Mouse (Mus musculus) limb, embryonic 13.5 days (tissue): ENCODE measurements around the gene Plch2. TPM values are rescaled to one million over a fixed set of nuclear protein-coding genes. Genes with fewer than 3 reads are reported as not detected.

Experiments used
- ATAC-seq: fragments of 200-750 bp; cut with Nextera tagmentation; 2 replicates; pipeline ENCODE4 v1.8.0; 2017; ENCODE audit warnings: low read depth, moderate number of reproducible peaks, moderate TSS enrichment; ENCODE audit not compliant: low FRiP score
- H3K27ac ChIP-seq: fragments of 300-500 bp; sonication (generic); 2 replicates; pipeline ENCODE4 v1.5.1; 2015; ENCODE audit warnings: inconsistent platforms, mild to moderate bottlenecking, moderate library complexity
- H3K27me3 ChIP-seq: fragments of 300-500 bp; sonication (generic); 2 replicates; pipeline ENCODE4 v1.6.1; 2015; ENCODE audit warnings: mild to moderate bottlenecking, inconsistent platforms
- H3K36me3 ChIP-seq: fragments of 300-500 bp; sonication (generic); 2 replicates; pipeline ENCODE4 v1.6.1; 2015; ENCODE audit warnings: inconsistent platforms, mild to moderate bottlenecking, moderate library complexity
- H3K4me1 ChIP-seq: fragments of 300-500 bp; sonication (generic); 2 replicates; pipeline ENCODE4 v1.6.1; 2015; ENCODE audit warnings: inconsistent platforms
- H3K4me2 ChIP-seq: fragments of 300-500 bp; sonication (generic); replicated peaks from 2 replicates; pipeline ENCODE4 v1.6.1; 2015; ENCODE audit warnings: inconsistent platforms, mild to moderate bottlenecking, moderate library complexity
- H3K4me3 ChIP-seq: fragments of 300-500 bp; sonication (generic); 2 replicates; pipeline ENCODE4 v1.5.1; 2015; ENCODE audit warnings: moderate library complexity, mild to moderate bottlenecking, inconsistent platforms
- H3K9ac ChIP-seq: fragments of 300-500 bp; sonication (generic); 2 replicates; pipeline ENCODE4 v1.6.1; 2015; ENCODE audit warnings: mild to moderate bottlenecking, inconsistent platforms
- H3K9me3 ChIP-seq: fragments of 300-500 bp; sonication (generic); 2 replicates; pipeline ENCODE4 v1.6.1; 2016; ENCODE audit warnings: inconsistent platforms
- WGBS: fragments of 180-500 bp; shearing (Covaris S2); methylation state at CpG from one replicate; pipeline ENCODE4 v1.1.7; 2015; 5-methylcytosine and 5-hydroxymethylcytosine counted together
- polyA plus RNA-seq: library from polyadenylated mRNA; unstranded; fragments of >200 nt; fragmentation: Nextera tagmentation; extraction: Ambion mirVana; gene quantifications from 2 replicates; pipeline ENCODE4 v1.2.1, GENCODE M21; 2015

Gene Plch2
- polyA plus RNA-seq, 1 experiment from 2014 or later = 4.1 TPM

DNA sequence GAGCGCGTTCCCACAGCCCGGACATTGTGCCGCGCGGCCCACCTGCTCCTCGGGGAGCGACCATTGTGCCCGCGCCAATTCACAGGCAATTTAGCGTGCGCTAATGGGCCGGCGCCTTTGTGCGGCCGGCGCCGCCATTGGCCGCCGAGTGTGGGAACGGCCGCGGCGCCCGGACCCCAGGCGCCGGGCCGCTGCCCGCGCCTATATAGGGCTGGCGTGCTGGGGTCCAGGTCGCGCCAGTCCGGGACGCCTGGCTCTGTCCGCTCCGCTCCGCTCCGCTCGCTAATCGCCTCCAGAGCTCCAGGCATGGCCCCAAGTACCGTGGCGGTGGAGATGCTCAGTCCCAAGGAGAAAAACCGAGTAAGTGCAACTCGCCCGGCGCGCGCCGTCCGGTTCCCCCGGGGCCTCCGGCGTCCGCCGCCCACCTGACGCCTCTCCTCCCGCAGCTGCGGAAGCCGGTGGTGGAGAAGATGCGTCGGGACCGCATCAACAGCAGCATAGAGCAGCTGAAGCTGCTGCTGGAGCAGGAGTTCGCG lies 95.8 kb downstream of the Plch2 start, which contains the start of gene Hes5:
Hes5 (plus strand) TSS at position 234 of the 536 bp plus-strand sequence.
- H3K36me3 ChIP-seq = no peaks in the 10 kb centered on the region
- H3K9me3 ChIP-seq = no peaks in the 10 kb centered on the region
- H3K4me3 ChIP-seq = peak within 1 kb of the TSS; percentile 47
- peak within 1 kb of the TSS; percentile 82 for H3K4me2 ChIP-seq
- H3K4me1 ChIP-seq = peaks cover 68% of the 10 kb centered on the region
- H3K27ac ChIP-seq = no peak within 1 kb of the TSS
- WGBS = under 1% methylated on average over 65 of the region's 65 CpGs
- ATAC-seq = no peak
- peak within 1 kb of the TSS; percentile 62 for H3K9ac ChIP-seq
- H3K27me3 ChIP-seq = peaks cover 75% of the 10 kb centered on the region

DNA sequence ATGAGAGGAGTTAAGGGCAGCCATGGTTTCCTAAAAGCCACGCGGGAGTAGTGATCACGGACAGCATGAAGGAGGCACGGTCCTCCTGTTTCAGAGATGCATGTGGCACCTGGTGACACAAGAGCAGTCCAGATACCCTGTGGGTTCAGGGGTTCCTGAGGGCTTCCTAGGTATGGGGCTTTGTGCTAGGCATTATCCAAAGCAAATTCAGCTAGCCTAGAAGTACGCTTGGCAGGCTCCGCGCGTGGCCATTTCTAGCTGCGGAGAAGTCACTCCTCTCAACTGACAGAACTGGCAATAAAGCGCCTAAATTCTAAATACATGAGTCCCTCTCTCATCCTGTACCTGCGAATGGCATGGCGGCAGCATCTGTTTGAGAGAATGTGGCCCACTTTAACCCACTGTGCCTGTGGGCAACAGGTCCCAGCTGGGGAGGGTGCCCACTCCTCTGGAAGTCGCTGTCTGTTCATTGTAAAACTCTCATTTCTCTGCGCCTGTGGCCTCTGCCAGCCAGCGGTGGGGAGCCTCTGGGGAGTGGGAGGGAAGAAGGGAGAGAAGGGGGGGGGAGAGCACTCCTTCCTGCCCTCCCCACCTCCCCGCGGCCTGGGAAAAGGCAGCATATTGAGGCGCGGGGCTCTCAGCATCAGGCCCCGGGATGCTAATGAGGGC lies 96.4 kb downstream of the Plch2 start:
- peaks cover 78% of the 10 kb centered on the region for H3K27me3 ChIP-seq
- WGBS = 25% methylated on average over 20 of the region's 20 CpGs
- no peak overlapping the region; the same call in 1 of the 2 replicates for H3K9ac ChIP-seq
- H3K4me2 ChIP-seq = peak overlapping the region; percentile 82
- no peaks in the 10 kb centered on the region for H3K36me3 ChIP-seq
- no peak for ATAC-seq
- no peaks in the 10 kb centered on the region for H3K9me3 ChIP-seq
- peak overlapping the region; percentile 47 for H3K4me3 ChIP-seq
- no peak overlapping the region for H3K27ac ChIP-seq
- peaks cover 61% of the 10 kb centered on the region for H3K4me1 ChIP-seq

DNA sequence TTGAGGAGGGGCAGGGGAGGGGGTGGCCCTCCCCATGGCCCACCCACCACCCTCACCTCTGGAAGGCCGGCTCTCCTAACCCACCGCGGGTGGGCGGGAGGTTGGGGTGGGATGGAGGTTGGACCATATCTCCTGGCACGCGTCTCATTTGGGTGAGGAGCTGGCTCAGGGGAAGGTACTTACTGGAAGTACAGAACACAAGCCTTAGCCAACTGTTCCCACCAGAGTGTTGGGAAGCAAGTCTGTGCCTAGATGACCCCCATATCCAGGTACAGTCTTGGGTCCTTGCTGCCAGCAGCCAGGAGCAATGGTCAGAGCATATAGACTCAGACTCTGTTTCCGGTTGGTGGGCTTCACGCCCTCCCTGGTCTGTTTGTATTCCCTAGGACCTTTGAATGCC lies 98.0 kb downstream of the Plch2 start:
- Histone ChIP-seq H3K9me3 (no peaks in the 10 kb centered on the region), H3K27me3 (peaks cover 94% of the 10 kb centered on the region), H3K27ac (no peak overlapping the region), H3K4me2 (peak overlapping the region; percentile 54), H3K4me3 (peak overlapping the region; percentile 20; the same call in 1 of the 2 replicates), H3K4me1 (peaks cover 57% of the 10 kb centered on the region), H3K9ac (no peak overlapping the region), H3K36me3 (no peaks in the 10 kb centered on the region)
- 18% methylated on average over 8 of the region's 8 CpGs for WGBS
- ATAC-seq = no peak

DNA sequence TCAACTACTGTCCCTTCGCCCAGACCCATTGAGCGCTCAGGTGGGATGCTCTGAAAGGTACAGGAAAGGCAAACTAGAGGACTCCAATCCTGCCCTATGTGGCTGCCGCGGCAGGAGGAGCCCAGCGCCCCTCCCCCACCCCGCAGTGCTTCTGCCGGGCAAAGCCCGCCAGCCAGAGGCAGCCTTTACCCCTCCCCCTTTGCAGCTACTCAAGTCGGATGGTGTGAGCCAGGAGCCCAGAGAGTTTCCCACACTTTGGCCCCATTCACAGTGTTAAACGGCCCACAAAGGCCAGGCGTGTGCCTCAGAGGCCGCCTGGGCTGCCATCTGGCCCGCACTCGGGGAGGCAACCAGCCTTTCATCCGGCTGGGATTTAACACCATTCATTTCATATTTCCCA lies 98.4 kb downstream of the Plch2 start:
- Histone ChIP-seq H3K4me3 (peak overlapping the region; percentile 20; the same call in 1 of the 2 replicates), H3K4me2 (peak overlapping the region; percentile 54), H3K36me3 (no peaks in the 10 kb centered on the region), H3K9me3 (no peaks in the 10 kb centered on the region), H3K4me1 (peaks cover 54% of the 10 kb centered on the region), H3K27me3 (peaks cover 95% of the 10 kb centered on the region), H3K9ac (peak overlapping the region; percentile 39), H3K27ac (no peak overlapping the region; the same call in 1 of the 2 replicates)
- 1% methylated on average over 15 of the region's 15 CpGs for WGBS
- ATAC-seq = peak; percentile 71

DNA sequence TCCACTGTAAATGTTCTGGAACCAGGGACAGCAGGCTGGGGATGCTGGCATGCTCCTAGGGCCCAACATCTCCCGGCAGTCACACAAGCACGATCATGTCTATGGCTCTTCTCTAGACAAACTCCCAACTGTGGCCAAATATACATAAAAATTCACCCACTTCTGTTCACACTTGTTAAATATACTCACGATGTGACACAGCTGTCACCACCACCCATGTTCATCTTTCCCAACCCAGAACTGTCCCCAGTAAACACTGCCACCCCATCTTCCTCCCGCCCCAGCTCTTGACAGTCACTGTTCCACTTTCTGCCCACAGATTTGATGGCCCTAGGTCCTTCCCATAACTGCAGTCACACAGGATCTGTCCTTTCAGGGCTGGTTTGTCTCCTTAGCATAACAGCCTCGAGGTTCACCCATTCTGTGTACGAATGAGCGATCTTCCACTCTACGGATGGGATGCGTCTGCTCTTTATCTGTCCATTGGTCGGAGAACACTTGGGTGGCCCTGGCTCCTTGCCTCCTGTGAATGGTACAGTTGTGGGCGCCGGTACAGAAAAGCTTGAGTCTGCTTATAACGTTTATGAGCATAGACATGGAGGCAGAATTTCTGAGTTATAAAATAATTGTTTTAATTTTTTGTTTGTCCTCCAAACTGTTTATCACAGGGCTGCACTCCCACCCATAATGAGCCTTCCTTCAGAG lies 99.1 kb downstream of the Plch2 start:
- WGBS = 56% methylated on average over 13 of the region's 13 CpGs
- Histone ChIP-seq H3K4me3 (no peak overlapping the region), H3K9ac (no peak overlapping the region), H3K4me2 (peak overlapping the region; percentile 54), H3K27me3 (peaks cover 95% of the 10 kb centered on the region), H3K9me3 (no peaks in the 10 kb centered on the region), H3K4me1 (peaks cover 54% of the 10 kb centered on the region), H3K36me3 (no peaks in the 10 kb centered on the region), H3K27ac (no peak overlapping the region)
- no peak for ATAC-seq

DNA sequence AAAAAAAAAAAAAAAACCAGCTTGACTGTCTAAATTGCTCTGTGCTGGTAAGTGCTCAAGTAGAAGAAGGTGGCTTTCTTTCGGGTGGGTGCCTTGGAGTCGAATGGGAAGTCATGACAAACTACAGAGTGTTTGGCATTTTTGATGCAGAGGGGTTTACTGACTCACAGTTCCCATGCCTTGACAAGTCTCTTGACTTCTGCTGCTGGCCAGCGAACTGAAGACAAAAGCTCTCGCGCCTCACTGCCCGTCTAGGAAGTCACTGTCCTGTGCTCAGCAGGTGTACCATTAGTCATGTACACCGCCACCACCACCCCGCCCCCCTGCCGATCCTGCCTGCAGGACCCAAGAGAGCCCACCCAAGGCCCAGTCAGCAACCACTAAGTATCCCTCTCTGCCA lies 100.0 kb downstream of the Plch2 start:
- H3K4me1 ChIP-seq = peaks cover 46% of the 10 kb centered on the region
- ATAC-seq = no peak
- 45% methylated on average over 9 of the region's 9 CpGs for WGBS

DNA sequence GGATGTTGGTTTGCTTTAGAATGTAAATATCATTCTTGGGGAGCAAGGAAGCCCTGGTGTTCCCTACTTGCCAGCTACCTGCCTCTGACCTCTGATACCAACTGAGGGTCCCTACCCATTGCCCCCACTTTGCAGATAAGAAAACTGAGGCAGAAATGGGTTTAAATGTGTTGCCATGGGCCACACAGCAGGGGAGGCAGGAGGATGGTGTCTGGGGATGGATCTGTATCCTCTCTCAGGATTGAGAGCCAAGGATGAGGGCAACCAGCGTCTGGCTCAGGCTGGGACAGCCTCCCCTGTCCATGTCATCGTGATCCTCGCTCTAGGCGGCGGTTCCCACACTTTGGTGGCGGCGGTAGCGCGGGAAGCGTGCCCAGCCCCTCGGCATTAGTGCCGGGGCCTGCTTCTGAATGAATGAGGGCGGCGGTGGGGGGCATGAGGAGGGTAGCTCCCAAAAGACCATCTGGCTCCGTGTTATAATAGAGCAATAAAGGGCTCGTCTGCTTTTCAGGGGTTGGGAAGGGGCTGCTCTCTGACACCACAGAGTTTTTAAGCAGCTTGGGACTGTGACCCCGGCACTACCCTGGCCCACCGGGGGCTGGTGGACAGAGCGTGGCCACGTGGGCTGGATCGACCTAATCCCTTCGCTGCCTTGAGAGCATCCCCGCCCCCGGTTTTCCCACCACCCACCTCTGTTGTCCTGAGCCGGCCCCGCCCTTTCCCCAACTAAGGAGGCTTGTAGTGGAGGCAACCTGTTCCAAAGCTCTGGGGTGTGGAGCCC lies 103.9 kb downstream of the Plch2 start:
- H3K36me3 ChIP-seq = no peaks in the 10 kb centered on the region
- no peak overlapping the region for H3K27ac ChIP-seq
- peak overlapping the region; percentile 31; the same call in 1 of the 2 replicates for H3K9ac ChIP-seq
- WGBS = 2% methylated on average over 26 of the region's 26 CpGs
- 0 out of 2 replicates have a peak overlapping the region, but pooled peaks have one; percentile 9 for H3K4me2 ChIP-seq
- no peak for ATAC-seq
- no peak overlapping the region for H3K4me3 ChIP-seq
- peaks cover 91% of the 10 kb centered on the region for H3K27me3 ChIP-seq
- H3K4me1 ChIP-seq = peaks cover 17% of the 10 kb centered on the region
- H3K9me3 ChIP-seq = no peaks in the 10 kb centered on the region

More for the DNA sequence above, 100.0 kb downstream of the Plch2 start:
- H3K27me3 ChIP-seq = peaks cover 95% of the 10 kb centered on the region
- H3K36me3 ChIP-seq = no peaks in the 10 kb centered on the region
- H3K9me3 ChIP-seq = no peaks in the 10 kb centered on the region
- H3K9ac ChIP-seq = no peak overlapping the region
- H3K4me2 ChIP-seq = no peak overlapping the region
- H3K27ac ChIP-seq = no peak overlapping the region
- no peak overlapping the region for H3K4me3 ChIP-seq

DNA sequence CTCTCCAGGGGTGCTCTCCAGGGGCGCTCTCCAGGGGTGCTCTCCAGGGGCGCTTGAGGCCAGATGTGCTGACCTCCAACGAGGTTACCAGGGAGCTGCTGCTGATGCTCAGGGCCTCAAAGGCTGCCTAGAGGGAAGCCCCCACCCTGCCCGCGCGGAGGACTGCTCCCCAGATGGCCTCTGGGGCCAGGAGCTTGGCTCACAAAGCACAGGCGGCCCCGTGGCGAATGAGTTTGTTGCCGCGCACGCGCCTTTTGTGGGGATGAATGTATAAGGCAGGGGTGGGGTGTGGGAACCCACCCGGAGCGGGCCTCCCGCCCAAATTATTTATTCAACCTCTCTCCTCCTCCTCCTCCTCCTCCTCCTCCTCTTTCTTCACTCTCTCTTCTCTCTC lies 107.0 kb downstream of the Plch2 start:
- Histone ChIP-seq H3K4me2 (peak overlapping the region; percentile 32; the same call in 1 of the 2 replicates), H3K36me3 (no peaks in the 10 kb centered on the region), H3K9me3 (no peaks in the 10 kb centered on the region), H3K9ac (peak overlapping the region; percentile 19; the same call in 1 of the 2 replicates), H3K27ac (no peak overlapping the region), H3K4me1 (peaks cover 23% of the 10 kb centered on the region), H3K27me3 (peaks cover 65% of the 10 kb centered on the region), H3K4me3 (no peak overlapping the region)
- 17% methylated on average over 16 of the region's 16 CpGs for WGBS
- ATAC-seq = no peak

DNA sequence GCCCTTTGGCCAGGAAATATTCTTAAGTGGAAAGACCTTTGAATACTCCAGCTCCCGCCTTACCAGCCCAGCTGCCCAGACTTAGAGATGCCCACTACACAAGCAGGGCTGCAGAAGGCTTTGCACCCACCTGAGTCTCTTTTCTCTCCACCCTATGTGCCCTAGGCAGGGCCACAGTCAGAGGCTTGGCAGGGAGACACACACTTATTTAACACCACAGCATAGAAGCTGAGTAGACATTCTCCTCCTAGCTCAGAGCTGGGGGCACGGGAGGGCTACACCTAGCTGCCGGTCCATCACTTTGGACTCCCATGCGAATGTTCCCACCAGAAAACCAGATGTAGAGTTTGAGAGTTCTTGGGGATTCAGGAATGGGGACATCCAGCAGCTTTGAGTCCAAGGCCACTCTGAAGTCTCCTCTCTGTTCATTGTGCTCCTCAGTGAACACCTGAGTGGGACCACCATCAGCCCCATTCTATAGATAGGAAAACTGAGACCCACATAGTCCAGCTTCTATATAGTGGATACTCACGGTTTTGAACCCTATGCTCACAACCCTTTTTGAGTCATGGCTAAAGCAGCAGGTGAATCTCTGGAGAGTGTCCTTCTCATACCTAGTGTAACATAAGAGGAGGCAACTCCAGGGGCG lies 107.5 kb downstream of the Plch2 start:
- Histone ChIP-seq H3K9ac (no peak overlapping the region), H3K27me3 (peaks cover 60% of the 10 kb centered on the region), H3K27ac (no peak overlapping the region), H3K4me2 (peak overlapping the region; percentile 32; the same call in 1 of the 2 replicates), H3K36me3 (no peaks in the 10 kb centered on the region), H3K9me3 (no peaks in the 10 kb centered on the region), H3K4me3 (no peak overlapping the region), H3K4me1 (peaks cover 23% of the 10 kb centered on the region)
- WGBS = 75% methylated on average over 6 of the region's 6 CpGs
- no peak for ATAC-seq

DNA sequence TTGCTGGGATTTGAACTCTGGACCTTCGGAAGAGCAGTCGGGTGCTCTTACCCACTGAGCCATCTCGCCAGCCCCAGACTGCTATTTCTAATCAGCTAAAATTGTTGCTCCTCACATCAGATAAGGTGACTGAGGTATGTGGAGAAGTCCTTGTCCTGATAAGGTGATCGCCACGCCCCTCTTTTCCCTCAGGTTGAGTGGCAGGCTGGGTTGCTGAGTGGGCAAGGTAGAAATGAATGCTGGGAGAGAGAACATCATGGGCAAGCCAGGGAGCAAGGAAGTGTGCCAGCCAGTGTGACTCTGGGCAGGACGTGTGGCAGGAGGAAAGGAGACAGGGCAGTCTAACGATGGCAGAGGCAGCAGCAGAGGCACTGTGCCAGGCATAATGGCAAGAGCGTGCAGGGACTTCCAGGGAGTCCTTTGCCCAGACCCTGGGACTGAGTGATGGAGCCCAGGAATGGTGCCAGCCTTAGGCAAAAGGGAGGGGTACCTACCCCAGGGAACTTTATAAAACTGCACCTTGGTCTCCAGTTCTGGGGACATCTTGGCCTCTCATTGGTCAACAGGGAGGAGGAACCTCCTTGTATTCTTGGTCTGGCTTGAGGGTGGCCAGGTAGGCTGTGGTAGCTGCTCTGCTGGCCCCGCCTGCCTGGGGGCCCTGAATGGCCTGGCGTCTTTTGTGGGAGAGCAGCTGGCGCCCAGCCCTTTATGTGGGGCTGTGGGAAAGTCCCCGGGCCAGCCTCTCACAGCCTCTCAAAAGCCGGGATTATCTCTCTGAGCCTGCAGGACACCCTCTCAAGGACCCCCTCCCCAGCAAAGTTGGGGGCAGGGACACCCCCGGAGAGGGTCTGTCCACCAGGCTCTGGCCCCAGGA lies 108.3 kb downstream of the Plch2 start:
- H3K4me3 ChIP-seq = no peak overlapping the region
- no peaks in the 10 kb centered on the region for H3K9me3 ChIP-seq
- H3K27me3 ChIP-seq = peaks cover 52% of the 10 kb centered on the region
- 53% methylated on average over 14 of the region's 14 CpGs for WGBS
- no peaks in the 10 kb centered on the region for H3K36me3 ChIP-seq
- no peak overlapping the region for H3K4me2 ChIP-seq
- peaks cover 23% of the 10 kb centered on the region for H3K4me1 ChIP-seq
- no peak overlapping the region for H3K27ac ChIP-seq
- H3K9ac ChIP-seq = no peak overlapping the region
- ATAC-seq = no peak
